Mouse (Mus musculus) stomach, postnatal 0 days (tissue): ENCODE results near the gene Akt1. TPM values are rescaled to one million over a fixed set of nuclear protein-coding genes. Genes with fewer than 3 reads are reported as not detected.

Source experiments
- ATAC-seq: fragments of 200-750 bp; cut with Nextera tagmentation; 2 replicates; pipeline ENCODE4 v1.8.0; 2017; ENCODE audit not compliant: low FRiP score, low TSS enrichment
- DNase-seq: peaks from one replicate; pipeline ENCODE4 v3.0.0-alpha.2; 2016; ENCODE audit warnings: low spot score
- H3K27ac ChIP-seq: fragments of 300-500 bp; sonication (generic); replicated peaks from 2 replicates; pipeline ENCODE4 v1.5.1; 2014; ENCODE audit warnings: mild to moderate bottlenecking, control low read depth
- H3K27me3 ChIP-seq: fragments of 300-500 bp; sonication (generic); 2 replicates; pipeline ENCODE4 v1.6.1; 2014; ENCODE audit warnings: low read length; ENCODE audit not compliant: control insufficient read depth, insufficient read depth
- H3K36me3 ChIP-seq: fragments of 300-500 bp; sonication (generic); 2 replicates; pipeline ENCODE4 v1.6.1; 2014; ENCODE audit warnings: low read length, mixed read lengths; ENCODE audit not compliant: control insufficient read depth, insufficient read depth
- H3K4me1 ChIP-seq: fragments of 300-500 bp; sonication (generic); replicated peaks from 2 replicates; pipeline ENCODE4 v1.6.1; 2014; ENCODE audit warnings: antibody characterized with exemption; ENCODE audit not compliant: control insufficient read depth, insufficient read depth
- H3K4me2 ChIP-seq: fragments of 300-500 bp; sonication (generic); replicated peaks from 2 replicates; pipeline ENCODE4 v1.6.1; 2014; ENCODE audit warnings: low read depth, mild to moderate bottlenecking, control low read depth, moderate library complexity
- H3K4me3 ChIP-seq: fragments of 300-500 bp; sonication (generic); 2 replicates; pipeline ENCODE4 v1.5.1; 2014; ENCODE audit warnings: low read depth, low read length, control low read depth
- H3K9ac ChIP-seq: fragments of 300-500 bp; sonication (generic); 2 replicates; pipeline ENCODE4 v1.6.1; 2014; ENCODE audit warnings: mild to moderate bottlenecking, low read length, control low read depth, mixed read lengths
- H3K9me3 ChIP-seq: fragments of 300-500 bp; sonication (generic); 2 replicates; pipeline ENCODE4 v1.6.1; 2016; ENCODE audit warnings: low read length; ENCODE audit not compliant: control insufficient read depth
- CTCF ChIP-seq: IDR thresholded peaks from 2 replicates; pipeline ENCODE4 v1.5.1; 2016; ENCODE audit warnings: antibody characterized with exemption, low read depth, mild to moderate bottlenecking, moderate library complexity
- EP300 ChIP-seq: optimal IDR thresholded peaks from 2 replicates; pipeline ENCODE3; 2016; ENCODE audit warnings: antibody characterized with exemption
- WGBS: fragments of 180-500 bp; shearing (Covaris S2); extraction: QIAGEN DNeasy Blood & Tissue Kit; methylation state at CpG from one replicate; pipeline ENCODE4 v1.1.7; 2014; 5-methylcytosine and 5-hydroxymethylcytosine counted together
- polyA plus RNA-seq: library from polyadenylated mRNA; unstranded; fragments of >200 nt; fragmentation: Nextera tagmentation; extraction: Ambion mirVana; gene quantifications from 2 replicates; pipeline ENCODE4 v1.2.1, GENCODE M21; 2015

Akt1 gene
- polyA plus RNA-seq, 1 experiment from 2014 or later: 84.5 TPM

DNA sequence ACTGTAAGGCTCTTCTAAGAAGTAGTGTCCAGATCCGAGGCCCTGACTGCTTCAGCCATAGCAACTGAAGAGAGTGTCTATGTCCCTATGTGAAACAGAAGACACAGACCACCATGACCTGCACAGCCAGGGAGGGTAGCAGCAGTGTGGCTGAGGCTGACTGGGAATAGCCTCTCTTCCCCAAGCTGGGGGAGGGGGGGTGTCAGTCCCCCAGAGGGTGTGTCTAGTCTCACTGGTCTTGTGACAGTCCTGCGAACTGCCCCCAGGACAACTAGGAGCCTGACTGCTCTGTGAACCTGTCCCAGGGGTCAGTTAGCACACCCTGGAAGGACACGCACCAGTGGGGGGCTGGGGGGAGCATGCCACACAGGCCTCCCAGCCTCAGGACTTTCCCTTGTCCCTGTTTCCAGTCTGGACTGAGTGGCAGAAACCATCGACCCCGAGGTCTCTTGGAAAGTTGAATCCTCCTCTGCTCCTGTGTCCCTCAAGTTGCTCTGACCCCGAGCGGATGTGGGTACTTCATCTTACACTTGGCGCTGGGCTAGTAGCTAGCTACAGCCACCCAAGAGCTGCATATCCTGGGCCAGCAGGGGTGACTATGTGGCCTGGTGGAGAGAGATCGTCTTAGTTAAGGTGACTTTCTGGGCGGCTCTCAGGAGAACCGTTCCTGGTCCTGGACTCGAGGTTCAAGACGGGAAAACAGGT, 55.6 kb downstream of the Akt1 start:
- no peak for ATAC-seq
- H3K27me3 ChIP-seq: no peaks in the 10 kb centered on the region
- peak overlapping the region; percentile 18; the same call in 1 of the 2 replicates for H3K27ac ChIP-seq
- H3K9ac ChIP-seq: no peak overlapping the region
- 39% methylated on average over 13 of the region's 13 CpGs for WGBS
- H3K36me3 ChIP-seq: no peaks in the 10 kb centered on the region
- no peaks in the 10 kb centered on the region; the same call in 1 of the 2 replicates for H3K4me1 ChIP-seq
- no peaks in the 10 kb centered on the region for H3K9me3 ChIP-seq
- peak overlapping the region; percentile 94 for H3K4me2 ChIP-seq
- H3K4me3 ChIP-seq: 0 out of 2 replicates have a peak overlapping the region, but pooled peaks have one; percentile 50
- no peak for DNase-seq
- no peak for TF ChIP-seq EP300
- TF ChIP-seq CTCF: no peak

DNA sequence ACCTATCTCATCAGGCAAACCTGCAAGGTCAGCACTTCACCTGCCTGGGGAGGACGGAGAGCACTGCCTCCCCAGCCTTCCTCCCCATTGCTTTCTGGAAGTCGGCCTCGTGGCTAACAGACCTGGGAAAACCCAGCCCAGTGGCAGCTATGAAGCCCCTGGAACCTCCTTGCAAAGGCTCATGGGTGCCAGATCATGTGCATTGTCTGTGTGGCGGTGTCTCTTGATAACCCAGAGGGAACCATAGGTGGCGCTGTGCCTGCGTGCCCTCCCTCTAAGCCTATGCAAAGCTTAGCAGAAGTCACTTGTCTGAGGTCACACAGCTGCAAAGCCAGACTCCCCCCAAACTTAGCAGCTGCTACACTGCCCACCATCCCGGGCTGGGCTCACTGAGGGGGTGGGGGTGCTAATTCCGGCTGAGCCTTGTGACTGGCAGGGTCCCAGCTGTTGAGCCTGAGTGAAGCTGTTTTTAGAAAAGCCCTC, 56.7 kb downstream of the Akt1 start:
- peak; percentile 51; the same call in 1 of the 2 replicates for ATAC-seq
- Histone ChIP-seq H3K4me3 (no peak overlapping the region), H3K27ac (no peak overlapping the region), H3K4me2 (no peak overlapping the region), H3K4me1 (no peaks in the 10 kb centered on the region; the same call in 1 of the 2 replicates), H3K9ac (no peak overlapping the region), H3K36me3 (no peaks in the 10 kb centered on the region), H3K9me3 (no peaks in the 10 kb centered on the region), H3K27me3 (no peaks in the 10 kb centered on the region)
- peak; percentile 70 for DNase-seq
- 17% methylated on average over 8 of the region's 8 CpGs for WGBS
- TF ChIP-seq EP300: no peak
- peak; percentile 86 for TF ChIP-seq CTCF

DNA sequence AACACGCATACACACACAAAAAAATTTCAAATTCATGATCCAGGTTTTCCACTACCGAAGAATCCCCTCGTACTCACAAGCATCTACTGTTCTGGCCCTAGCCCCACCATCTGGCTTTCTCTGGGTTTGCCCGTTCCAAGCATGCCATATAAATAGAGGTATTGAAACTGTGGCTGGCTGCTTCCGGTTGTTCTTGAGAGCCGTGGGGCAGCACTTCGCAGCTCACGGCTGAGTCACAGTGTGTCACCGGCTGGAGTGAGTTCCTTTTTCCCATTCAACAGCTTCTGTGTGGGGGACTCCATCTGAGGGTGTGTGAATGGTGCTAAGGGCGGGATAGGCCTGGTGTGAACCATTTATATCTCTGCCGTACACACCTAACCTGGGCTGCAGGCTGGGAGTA, 57.5 kb downstream of the Akt1 start:
- WGBS: 67% methylated on average over 11 of the region's 11 CpGs
- Histone ChIP-seq H3K4me3 (no peak overlapping the region), H3K4me2 (no peak overlapping the region), H3K27ac (no peak overlapping the region), H3K4me1 (no peaks in the 10 kb centered on the region; the same call in 1 of the 2 replicates), H3K9me3 (no peaks in the 10 kb centered on the region), H3K36me3 (no peaks in the 10 kb centered on the region), H3K27me3 (no peaks in the 10 kb centered on the region), H3K9ac (no peak overlapping the region)
- DNase-seq: no peak
- ATAC-seq: no peak
- no peak for TF ChIP-seq EP300
- no peak for TF ChIP-seq CTCF

DNA sequence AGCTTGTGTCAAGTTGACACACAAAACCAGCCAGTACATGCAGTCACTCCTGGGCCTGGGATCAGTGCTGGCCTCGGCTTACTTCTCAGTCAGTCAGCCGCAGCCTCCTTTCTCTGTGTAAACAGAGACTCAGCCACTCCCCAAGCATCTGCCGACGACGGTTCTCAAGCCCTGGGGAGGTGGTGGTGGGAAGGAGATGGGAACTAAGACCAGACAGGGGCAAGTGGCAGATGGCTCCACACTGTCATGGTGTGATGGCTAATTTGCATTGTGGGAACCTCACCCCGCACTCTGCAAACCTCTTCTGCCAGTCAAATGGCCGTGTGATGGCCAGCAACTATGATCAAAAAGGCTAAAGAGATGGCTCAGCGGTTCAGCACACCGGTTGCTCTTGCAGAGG, 58.0 kb downstream of the Akt1 start:
- H3K4me2 ChIP-seq: no peak overlapping the region
- no peaks in the 10 kb centered on the region for H3K27me3 ChIP-seq
- WGBS: 44% methylated on average over 9 of the region's 9 CpGs
- no peaks in the 10 kb centered on the region for H3K9me3 ChIP-seq
- no peak for TF ChIP-seq CTCF
- TF ChIP-seq EP300: no peak
- ATAC-seq (no peak), DNase-seq (no peak)
- no peaks in the 10 kb centered on the region; the same call in 1 of the 2 replicates for H3K4me1 ChIP-seq
- no peaks in the 10 kb centered on the region for H3K36me3 ChIP-seq
- no peak overlapping the region for H3K9ac ChIP-seq
- no peak overlapping the region for H3K4me3 ChIP-seq
- no peak overlapping the region for H3K27ac ChIP-seq

DNA sequence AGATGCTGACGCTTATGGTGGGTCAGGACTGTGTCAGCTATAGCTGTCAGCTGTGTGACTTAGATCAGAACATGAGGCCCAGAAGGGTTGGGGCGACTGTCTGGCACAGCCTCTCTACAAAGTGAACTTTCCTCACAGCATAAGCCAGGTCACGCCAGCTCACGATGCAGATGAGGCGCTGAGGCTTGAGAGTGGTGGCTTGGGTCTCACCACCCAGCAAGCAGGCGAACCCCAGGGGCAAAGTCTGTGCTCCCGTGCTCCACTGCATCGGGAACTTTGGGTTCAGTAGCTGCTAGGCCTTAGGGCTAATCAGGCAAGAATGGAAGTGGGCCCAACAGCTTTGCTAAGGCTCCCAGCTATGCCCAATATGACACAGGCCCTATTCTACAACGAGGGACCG, 65.7 kb downstream of the Akt1 start:
- ATAC-seq: no peak

DNA sequence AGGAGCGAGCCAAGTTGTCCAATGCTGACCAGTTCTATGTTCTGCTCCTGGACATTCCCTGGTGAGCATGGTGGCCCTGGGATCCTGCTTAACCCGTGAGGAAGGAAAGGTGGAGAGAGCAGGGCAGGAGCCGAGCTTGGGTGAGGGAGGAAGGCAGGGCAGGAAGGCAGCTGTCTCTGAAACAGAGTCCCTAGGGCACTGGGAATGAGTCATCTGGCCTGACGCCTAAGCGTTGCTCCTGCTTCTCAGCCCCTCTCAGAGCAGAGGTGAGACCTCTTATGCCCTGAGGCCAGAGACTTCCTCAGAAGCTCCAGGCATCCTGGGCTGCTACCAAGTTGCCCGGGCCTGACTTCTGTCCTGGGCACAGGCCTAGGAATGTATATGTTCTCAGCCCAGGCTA, 67.7 kb downstream of the Akt1 start:
- Histone ChIP-seq H3K27ac (no peak overlapping the region), H3K9me3 (no peaks in the 10 kb centered on the region), H3K4me3 (no peak overlapping the region), H3K4me2 (no peak overlapping the region), H3K9ac (no peak overlapping the region), H3K36me3 (no peaks in the 10 kb centered on the region; the same call in 1 of the 2 replicates), H3K4me1 (no peaks in the 10 kb centered on the region), H3K27me3 (no peaks in the 10 kb centered on the region)
- ATAC-seq (no peak), DNase-seq (no peak)
- TF ChIP-seq EP300 (no peak), CTCF (no peak)
- 56% methylated on average over 6 of the region's 6 CpGs for WGBS

More for the DNA sequence above, 65.7 kb downstream of the Akt1 start:
- H3K4me2 ChIP-seq: no peak overlapping the region
- TF ChIP-seq EP300 (no peak), CTCF (no peak)
- 89% methylated on average over 10 of the region's 10 CpGs for WGBS
- no peak overlapping the region for H3K4me3 ChIP-seq
- H3K36me3 ChIP-seq: no peaks in the 10 kb centered on the region
- no peaks in the 10 kb centered on the region for H3K27me3 ChIP-seq
- H3K9me3 ChIP-seq: no peaks in the 10 kb centered on the region
- H3K27ac ChIP-seq: no peak overlapping the region
- no peak for DNase-seq
- no peak overlapping the region for H3K9ac ChIP-seq
- no peaks in the 10 kb centered on the region for H3K4me1 ChIP-seq
